Mouse (Mus musculus) layer of hippocampus, adult 9-10 months (tissue): ENCODE results near the gene Ncoa3.

Source experiments
- DNase-seq: peaks from one replicate; pipeline ENCODE4 v3.0.0; 2022; ENCODE audit warnings: low spot score

Gene Ncoa3

DNA sequence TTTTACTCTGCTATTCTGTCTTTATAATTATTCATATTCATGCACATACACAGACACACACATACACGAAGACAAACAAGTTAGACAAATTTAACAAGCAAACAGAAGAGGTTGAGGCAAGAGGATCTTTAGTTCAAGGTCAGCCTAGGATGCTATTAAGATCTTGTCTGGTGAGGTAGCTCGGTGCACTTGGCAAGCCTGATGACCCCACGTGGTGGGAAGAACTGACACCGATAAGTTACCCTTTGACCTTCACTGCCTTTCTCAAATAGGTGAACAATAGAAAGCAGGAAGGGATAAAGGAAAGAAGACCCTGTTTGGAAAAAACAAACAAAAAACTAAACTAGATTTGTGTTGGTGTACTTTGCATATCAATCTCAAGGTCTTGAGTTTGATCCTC, 10.0 kb downstream of the Ncoa3 start:
- no peak for DNase-seq

DNA sequence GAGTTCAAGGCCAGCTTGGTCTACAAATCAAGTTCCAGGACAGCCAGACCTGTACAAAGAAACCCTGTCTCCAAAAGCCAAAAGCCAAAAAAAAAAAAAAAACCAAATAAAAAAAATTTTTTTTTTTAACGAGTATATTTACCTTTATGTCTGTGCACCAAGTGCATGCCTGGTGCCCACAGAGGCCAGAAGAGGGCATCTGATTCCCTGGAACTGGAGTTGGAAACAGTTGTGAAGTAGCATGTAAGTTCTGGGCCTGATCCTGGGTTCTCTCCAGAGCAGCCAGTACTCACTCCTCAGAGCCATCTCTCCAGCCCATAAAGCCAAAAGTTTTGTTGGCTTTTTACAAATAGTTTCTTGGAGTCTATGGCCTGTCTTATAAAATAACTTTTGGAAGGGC, 10.6 kb downstream of the Ncoa3 start:
- DNase-seq = no peak

DNA sequence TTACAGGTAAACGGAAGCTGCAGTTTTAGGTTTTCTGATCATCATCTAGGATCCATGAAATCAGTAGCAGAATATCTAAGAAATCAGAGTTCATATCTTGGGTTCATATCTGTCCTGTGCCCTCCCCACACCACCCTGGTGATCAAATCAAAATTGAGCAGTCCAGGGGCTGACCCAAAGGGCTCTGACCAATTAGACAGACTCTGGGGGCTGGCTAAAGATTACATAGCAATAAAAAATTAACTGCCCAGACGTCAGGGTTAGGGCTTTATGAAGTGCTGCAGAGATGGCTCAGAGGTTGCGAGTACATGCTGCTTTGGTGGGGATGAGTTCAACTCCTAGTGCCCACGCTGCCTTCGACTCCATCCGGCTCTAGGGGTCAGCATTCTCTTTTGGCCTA, 14.6 kb downstream of the Ncoa3 start:
- DNase-seq = no peak

DNA sequence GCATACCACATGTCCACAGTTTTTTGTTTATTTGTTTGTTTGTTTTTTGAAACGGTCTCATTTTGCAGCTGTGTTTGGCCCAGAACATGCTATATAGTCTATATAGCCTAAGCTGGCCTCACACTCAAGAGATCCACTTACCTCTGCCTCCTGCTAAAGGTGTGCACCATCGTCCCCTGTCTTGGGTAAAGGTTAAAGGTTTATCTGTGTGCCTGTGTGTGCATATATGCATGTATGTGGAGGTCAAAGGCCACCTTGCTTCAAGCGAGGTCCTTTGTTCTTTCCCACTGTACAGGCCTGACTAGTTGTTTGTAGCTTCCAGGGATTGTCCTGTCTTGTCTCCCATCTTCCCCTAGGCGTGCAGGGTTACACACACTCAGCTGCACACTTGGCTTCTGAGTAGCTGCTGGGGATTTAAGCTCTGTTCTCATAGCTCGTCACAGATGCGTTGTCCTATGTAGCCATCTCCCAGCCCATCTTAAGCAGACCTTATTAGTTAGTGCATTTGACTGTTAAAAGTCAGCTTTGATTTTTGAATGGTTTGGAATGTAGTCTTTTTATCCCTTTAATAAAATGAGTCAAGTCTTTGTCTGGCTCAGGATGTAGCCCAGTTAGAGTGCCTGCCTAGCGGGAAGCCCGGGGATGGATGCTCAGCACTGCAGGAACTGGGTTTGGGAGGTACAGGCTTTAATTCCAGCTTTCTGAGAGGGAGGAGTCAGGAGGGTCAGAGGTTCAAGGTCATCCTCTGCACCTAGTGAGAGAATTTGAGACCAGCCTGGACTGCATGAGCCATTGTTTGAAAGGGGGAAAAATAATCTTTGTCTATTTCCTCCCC, 16.3 kb downstream of the Ncoa3 start:
- DNase-seq = no peak

- no peak for DNase-seq
These were observed 17.0 kb downstream of the Ncoa3 start for GRCm38 (mm10) chr2:166009393-166009947.

DNA sequence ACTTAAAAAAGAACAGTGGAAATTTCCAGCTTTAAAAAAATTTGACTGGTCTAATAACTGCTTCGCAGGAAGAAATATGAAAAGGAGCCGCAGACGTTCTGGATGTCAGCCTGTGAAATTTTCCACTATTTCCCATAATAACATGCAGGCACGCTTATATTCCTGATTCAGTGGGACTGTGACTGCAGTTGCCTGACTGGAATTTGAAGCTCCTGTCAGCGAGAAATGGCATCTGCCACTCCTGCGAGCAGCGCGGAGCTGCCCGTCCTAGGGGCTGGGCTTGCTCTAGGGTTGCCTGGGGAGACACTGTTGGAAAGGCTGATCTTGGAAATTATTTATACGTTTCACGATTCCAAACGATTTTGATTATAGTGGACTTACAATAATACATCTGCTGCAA, 17.9 kb downstream of the Ncoa3 start:
- no peak for DNase-seq

DNA sequence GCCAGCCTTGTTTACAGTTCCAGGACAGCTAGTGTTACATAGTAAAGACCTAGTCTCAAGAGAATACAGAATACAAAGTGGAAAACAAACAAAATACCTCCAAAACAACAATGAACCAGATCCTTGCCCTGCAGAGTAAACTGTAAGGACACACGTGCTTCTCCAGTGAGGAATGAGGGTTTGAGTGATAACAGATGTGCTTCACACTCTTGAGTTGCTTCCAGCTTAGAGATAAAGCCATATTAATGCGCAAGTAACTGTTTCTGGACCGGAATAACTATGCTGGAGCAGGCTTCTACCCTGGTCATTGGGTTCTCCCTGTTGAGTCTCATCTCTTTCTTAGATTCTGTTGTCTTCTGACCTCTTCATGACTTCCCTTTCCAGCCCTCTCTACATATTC, 19.0 kb downstream of the Ncoa3 start:
- no peak for DNase-seq

DNA sequence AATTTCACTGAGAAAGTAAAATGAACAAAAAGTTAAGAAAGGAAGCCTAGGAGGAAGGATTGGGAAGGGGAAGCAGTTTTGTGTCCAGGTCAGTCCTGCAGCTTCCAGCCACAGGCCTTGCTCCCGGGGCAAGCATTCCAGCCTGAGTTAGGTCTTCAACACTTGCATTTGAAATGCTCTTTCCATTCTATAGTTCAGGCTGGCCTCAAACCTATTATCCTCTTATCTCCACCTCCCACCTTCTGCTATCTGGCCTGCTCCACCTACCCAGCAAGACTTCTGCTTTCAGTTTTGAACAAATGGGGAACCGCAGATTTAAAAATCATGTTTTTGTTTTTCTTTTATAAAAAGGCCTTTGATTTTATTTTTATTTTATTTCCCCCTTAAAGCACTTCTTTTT, 19.7 kb downstream of the Ncoa3 start:
- DNase-seq = no peak

- DNase-seq = no peak
These were observed 26.3 kb downstream of the Ncoa3 start for GRCm38 (mm10) chr2:166018769-166019168.

DNA sequence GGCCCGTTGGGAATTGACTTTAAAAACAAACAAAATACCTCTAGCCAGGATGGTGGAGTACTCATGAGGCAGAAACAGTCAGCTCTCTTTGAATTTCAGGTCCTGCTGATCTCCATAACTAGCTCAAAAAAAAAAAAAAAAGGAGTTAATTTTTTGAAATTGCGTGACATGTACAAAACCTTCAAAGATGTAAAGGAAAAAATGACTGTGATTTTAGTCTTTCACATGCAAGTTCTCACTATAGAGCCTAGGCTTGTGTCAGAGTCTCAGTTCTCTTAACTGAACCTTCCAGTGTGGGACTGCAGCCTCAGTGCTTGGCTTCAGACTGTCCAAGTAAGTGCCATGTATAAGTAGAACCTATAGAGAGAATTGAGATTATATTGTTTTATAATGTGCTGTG, 27.6 kb downstream of the Ncoa3 start:
- no peak for DNase-seq

DNA sequence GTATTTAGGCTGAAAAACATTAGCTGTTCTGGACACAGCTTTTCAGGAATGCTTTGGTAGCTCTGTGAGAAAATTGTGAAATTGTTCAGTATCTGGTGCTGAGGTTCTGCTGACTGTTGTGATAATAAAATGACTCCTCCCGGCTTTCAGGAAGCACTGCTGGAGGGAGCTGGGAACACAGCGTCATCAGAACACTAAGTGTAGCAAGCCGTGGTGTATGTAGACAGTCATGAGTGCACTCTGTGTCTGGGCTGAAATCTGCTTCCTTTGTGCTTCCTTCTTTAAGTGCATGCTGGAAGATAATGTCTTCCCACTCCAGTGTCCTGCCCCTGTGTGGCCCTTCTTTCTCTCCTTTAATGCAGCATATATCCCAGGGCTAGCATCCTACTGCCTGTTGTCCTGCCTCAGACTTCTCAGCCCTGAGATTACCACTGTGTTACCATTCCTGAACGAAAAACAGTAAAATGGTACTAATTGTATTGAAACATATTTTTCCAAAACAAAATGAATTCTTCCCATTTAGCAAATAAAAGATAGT, 28.7 kb downstream of the Ncoa3 start:
- DNase-seq = no peak

DNA sequence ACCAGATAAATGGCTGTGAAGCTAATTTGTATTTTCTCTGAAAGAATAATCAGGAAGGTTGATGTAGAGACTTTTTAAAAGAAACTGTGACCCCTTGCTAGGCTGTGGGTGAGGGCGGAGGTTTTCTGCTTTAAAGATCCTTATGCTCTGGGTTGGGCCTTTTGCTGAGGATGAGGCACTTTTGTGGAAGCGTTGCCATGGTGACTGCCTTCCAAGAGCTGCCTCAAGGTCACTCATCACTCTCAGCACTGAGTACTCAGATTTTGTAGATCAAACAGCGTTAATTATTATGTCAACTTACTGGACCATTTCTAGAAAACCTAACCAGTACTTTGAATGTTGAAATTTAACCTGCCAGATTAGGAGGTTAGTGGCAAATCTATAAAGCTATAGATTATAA, 29.2 kb downstream of the Ncoa3 start:
- no peak for DNase-seq

- DNase-seq = no peak
These were observed 29.9 kb downstream of the Ncoa3 start for GRCm38 (mm10) chr2:166022327-166022726.

- no peak for DNase-seq
These were observed 31.6 kb downstream of the Ncoa3 start for GRCm38 (mm10) chr2:166024079-166024478.

- DNase-seq = no peak
These were observed 32.2 kb downstream of the Ncoa3 start for GRCm38 (mm10) chr2:166024621-166025020.

DNA sequence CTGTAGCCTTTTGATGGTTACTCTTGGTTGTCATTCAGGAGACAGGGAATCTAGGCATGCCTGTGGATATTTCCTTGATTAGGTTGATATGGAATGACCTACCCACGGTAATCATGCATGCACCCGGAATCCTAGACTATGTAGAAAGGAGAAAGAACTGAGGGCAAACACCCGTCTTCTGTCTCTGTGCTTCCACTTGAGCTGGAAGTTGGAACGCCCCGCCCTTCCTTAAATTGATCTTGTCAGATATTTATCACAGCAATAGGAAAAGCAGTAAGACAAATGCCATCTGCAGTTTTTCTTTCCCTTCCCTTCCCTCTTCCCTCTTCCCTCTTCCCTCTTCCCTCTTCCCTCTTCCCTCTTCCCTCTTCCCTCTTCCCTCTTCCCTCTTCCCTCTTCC, 33.5 kb downstream of the Ncoa3 start:
- DNase-seq = no peak

GRCm38 (mm10) chr2:166027834-166028233, 35.4 kb downstream of the Ncoa3 start:
- no peak for DNase-seq

DNA sequence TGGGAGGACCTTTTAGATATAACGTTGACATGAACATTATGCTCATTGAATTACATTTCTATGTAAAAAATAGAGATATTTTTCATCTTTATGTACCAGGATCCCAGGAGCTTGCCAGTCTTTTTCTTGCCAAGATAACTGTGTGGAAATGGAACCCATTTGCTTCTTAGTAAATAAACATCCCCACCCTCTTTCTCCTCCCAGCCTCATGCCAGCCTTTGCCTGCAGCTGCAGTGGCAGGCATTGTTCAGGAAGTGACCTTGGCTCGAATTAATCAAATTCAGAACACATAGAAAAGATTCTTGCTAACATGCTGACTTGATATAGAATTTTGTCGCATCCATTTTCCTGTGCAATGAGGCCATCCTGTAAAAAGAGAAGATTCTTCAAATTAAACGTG, 36.8 kb downstream of the Ncoa3 start:
- DNase-seq = no peak

DNA sequence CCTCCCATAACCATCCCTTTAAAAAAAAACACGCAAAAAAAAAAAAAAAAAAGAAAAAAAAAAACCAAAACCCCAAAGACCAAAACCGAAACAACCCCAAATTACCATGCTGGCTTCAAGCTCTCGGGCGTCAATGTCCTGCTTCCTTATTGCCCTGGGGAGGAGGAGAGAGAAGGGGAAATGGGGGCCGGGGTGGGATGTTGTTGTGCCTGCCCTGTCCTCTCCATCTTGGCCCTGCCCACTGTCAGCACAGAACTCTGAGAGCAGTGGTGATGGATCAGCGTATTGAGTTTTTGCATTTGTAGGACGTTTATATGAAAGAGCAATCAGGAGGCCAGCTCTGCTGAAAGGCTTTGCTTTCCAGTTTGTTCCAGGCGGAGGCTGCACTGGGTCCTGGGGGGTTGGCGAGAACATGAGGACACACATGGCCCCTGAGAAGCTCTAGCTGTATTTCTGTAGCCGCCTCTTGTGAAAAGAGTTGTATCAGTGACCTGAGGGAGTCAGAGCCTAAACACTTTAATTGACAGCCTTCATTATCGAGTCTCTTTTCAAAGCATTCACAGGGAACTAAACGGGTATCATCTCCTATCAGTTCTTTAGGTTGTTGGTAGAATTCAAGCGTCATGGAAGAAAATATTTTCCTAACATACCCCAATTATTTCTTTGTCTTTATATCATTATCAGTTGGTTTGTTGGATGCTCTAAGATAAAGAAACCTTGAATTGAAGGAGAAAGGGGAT, 38.0 kb downstream of the Ncoa3 start:
- no peak for DNase-seq

- no peak for DNase-seq
These were observed 38.9 kb downstream of the Ncoa3 start for GRCm38 (mm10) chr2:166031120-166031929.

DNA sequence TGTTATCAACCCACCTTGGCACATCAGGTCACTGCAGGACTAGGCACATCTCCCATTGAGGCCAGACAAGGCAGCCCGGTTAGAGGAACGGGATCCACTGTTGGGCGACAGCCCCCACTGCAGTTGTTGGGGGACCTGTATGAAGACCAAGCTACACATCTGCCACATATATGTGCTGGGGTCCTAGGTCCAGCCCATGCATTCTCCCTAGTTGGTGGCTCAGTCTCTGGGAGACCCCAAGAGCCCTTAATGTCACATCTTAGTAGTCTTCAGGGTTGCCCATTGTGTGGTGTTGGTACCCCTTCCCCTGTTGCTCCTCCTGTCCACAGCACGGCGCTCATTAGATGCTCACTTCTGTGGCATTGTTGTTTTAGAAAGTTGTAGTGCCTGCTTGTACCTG, 40.2 kb downstream of the Ncoa3 start:
- DNase-seq = no peak

DNA sequence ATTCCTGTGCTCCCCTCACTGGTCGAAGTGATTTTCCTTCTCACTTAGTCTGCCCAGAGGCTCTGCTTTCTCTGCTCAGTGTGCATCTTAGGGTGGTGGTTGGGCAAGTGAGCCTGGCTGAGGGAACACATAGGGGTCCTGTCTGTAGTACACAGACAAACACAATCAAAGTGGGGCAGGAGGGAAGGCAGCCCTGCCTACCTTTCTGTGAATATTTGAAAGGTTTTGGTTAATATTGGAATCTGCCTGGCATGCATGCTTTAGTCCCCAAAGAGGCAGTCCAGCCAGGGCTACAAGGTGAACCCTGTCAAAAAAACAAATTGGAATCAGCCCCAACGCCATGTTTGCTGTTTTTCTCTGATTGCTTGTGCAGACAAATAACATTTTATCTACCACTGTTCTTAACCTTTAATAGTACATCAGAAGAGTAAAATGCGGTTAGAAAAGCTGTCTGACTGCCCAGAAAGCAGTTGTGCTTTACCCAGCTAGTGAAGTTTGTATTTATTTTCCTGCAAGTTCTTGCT, 42.6 kb downstream of the Ncoa3 start:
- DNase-seq = no peak
